Mouse (Mus musculus): ENCODE data around the gene Flna. TPM values are rescaled to one million over a fixed set of nuclear protein-coding genes. Genes with fewer than 3 reads are reported as not detected.

Gene Flna
- 10 to 100 TPM; 44.0 to 49.5 TPM for total RNA-seq (2021)
- long read RNA-seq, experiment 1, full-length matches to known transcripts: 4 of 20 reads
- long read RNA-seq, experiment 1, partial matches to known transcripts: 9 of 20 reads
- long read RNA-seq, experiment 1, other reads (novel, unspliced or antisense): 7 of 20 reads
- long read RNA-seq, experiment 2, partial matches to known transcripts: 13 of 16 reads
- long read RNA-seq, experiment 2, other reads (novel, unspliced or antisense): 3 of 16 reads

DNA sequence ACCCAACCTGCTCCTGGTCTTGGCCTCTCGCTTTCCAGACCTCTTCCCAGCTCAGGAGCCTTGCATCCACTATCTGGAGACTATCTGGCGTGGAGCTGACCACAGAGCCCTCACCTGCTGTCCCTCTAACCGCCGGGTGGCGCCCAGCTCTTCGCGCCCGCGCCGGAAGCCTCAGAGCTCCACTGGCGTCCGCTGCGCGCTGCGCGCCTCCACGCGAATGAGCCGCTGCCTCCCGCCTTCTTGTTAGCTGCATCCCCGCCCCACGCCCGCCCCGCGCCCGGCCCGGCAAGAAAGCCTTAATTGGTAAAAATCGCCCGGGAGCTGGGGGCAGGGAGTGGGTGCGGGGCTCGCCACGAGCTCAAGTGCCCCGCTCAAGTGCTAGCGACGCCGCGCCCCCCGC, at the start of gene Flna:
Flna (minus strand) TSS at position 206 of the 400 bp plus-strand sequence.
- DNase-seq (ENCODE audit: low spot score in 2 of 2): peak; percentile 48 to 63

DNA sequence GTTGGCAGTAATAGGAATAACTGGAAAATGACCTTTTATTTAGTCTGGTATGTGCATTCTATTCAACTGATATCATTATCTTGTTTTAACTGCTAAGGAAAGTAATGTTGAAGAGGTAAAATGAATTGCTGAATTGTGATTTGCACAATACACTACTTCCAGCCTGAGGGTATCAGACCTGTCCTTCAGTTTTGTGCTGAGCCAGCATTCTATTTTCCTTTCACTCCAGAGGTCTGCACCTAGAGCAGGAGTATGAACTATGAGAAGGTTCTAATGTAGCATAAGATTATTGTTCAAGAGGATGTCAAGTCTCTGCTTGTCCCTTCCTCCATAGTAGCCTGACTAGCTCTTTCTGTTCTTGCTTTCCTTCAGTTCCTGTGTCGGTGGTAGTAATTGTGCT, 48.7 kb upstream of the Flna start:
- DNase-seq (ENCODE audit: low spot score in 2 of 2): no peak

DNA sequence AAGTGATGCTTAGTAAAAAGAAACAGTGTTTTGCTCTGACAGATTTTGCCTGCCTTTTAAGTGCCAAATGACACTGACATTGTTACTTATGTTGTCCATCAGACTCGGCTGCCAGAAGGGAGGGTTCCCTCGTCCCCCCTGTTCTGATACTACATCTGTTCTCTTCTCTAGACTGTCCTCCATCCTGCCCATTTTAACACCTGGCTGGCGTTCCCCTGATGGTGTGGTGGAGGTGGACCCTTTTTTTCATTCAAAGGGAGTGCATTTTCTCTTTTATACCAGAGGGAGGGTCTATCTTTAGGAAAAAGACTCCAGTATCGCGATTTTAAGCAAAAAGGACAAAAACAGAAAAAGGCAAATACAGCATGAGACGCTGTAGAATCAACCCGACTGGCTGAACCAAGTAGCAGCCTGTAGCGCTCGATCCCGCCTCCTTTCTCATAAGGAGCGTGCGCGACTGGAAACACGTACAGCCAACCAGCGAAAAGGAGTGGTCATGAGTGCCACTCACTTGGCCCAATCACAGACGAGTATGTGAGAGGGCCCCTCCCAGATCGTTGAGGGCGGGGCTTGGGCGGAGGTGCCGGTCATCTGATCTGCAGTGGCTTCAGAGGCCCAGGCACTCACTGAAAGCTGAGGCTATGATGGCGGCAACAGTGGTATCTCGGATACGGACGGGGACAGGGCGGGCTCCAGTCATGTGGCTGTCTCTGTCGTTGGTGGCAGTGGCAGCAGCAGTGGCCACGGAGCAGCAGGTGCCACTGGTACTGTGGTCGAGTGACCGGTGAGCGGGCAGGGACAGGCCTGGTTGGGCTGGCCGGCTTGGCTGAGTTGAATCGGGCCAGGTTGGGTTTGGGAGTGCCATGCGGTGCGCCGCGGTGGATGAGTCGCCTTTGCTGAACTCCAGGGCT, 47.2 kb upstream of the Flna start, which contains the start of gene Atp6ap1:
Atp6ap1 (plus strand) TSS at position 560 of the 911 bp plus-strand sequence.
- DNase-seq (ENCODE audit: low spot score in 2 of 2): peak; percentile 90 to 91

DNA sequence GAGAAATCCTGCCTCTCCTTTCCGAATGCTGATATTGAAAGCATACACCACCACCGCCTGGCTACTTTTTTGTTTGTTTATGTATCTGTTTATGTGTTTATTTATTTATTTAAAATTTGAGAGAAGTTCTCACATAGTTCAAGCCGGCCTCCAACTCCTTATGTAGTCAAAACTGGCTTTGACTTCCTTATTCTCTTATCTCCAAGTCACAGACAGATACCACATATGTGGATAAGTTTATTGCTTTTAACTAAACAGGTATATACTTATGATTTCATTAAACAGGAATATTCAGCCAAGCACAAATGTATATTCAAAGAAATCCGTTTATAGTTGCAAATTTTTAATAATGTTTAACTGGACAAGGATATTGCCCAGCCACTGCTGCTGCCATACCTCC, 43.8 kb upstream of the Flna start:
- no peak for DNase-seq (ENCODE audit: low spot score in 2 of 2)

DNA sequence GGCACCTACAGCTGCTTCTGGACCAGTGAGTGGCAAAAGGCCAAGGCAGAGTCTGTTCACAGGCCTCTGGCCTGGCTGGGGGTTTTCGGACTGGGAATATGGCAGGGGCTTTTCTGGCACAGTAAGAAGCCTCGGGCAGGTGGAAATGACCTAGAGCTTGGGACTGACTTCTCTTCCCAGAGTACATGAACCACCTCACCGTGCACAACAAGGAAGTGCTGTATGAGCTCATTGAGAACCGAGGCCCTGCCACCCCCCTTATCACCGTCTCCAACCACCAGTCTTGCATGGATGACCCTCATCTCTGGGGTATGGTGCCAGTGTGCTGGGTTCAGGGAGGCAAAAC, 33.4 kb upstream of the Flna start:
- no peak for DNase-seq (ENCODE audit: low spot score in 2 of 2)

DNA sequence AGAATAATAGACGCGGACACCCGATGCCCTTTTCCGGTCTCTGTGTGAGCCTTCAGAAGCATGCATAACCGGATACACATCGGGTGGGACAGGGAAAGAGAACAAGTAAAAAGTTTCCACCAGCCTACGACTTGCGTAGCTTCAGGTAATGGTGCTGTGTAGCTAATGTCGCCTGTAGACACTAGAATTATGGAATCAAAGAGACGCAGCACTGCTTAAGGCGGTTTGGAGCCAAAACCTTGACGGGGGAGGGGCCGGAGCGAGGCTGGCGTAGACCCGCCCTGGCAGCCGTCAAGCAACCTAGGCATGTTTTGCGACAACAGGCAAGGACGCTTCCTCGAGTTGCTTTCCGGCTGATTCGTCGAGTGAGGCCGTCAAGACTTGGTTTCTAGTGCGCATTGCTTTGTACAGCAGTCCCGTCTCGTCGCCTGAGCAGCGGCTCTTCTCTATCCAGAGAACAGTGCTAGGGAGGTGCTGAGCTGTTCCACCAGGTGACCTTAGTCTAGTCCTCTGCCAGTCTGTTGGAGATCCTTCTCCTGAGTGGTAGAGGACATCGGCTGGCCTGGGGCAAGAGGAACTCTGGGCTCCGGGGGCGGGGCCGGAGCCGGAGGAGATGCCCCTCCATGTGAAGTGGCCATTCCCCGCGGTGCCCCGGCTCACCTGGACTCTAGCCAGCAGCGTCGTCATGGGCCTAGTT, 32.9 kb upstream of the Flna start:
- peak; percentile 78 to 83 for DNase-seq (ENCODE audit: low spot score in 2 of 2)

DNA sequence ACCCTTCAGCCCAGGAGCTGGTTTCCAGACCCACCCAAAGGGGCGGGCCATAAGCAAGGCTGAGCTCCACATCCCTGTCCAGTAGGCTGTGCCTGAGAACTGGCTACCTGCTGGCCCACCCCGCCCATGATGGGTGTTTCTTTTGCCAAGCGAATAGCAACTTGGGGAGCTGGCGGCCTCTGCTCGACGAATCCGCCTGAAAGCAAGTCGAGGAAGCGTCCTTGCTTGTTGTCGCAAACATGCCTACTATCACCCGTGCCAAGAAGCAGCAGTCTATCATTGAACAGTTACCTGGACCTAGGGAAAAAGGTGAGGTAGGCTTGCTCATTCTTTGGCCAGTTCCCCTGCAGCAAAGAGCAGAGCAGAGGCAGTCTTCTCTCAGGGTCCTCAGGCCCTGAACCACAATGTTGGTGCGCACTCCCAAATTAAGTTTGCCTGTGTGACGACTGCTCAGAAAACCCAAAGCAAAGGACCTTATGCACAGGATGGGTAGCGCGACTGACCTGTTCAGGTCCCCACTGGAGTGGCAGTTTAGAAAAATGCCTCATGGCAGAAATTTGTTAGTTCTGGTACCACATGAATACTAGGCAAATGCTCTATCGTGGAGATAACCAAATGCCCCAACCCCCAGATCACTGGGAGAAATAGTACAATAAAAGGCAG, 32.2 kb upstream of the Flna start, which contains the start of the genes Taz and Dnase1l1:
Taz (plus strand) TSS at position 181 of the 663 bp plus-strand sequence.
Dnase1l1 (minus strand) TSS at position 606 of the 663 bp plus-strand sequence.
- DNase-seq (ENCODE audit: low spot score in 2 of 2): peak; percentile 21 to 52

DNA sequence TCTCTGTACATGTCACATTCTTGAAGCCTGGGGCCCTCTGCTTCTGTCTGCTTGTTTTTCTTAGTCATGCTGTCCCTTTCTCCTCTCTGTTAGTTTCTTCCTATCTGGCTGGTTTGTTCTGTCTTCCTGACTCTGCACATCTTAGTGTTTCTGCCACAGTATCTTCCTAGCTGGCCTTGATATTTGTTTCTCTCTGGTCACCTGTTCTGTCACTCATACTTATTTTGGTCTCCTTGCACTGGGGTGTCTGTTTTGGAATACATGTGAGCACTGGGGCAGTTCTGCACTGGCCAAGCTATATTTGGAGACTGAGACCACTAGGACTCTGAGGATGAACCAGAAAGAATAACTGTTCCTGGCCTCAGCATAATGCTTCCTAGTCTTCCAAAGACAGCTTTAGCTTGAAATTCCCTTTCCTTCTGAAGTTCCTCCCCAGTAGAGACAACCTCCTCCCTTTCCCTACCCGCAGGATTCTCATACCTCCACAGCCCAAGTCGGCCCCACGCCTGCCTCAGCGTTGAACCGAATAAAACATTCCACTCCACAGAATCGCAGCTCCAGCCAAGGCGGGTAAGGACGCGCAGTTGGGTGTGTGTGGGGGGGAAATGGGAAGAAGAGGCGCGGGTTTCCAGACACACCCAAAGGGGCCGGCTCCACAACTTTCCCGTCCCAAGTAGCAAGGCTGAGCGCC, 31.6 kb upstream of the Flna start:
- no peak for DNase-seq (ENCODE audit: low spot score in 2 of 2)

DNA sequence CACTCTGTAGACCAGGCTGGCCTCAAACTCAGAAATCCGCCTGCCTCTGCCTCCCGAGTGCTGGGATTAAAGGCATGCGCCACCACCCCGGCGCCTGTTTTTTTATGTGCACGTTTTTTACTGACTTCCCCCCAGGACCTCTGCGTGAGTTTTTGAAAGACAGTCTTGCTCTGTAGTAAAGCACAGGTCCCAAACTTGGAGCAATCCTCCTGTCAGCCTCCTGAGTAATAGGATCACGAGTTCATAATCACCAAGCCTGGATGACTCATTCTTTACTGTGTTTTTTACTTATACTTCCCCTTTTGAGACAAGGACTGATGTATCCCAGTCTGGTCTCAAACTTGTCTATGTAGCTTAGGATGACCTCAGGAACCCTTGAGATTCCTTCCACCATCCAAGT, 28.3 kb upstream of the Flna start:
- no peak for DNase-seq (ENCODE audit: low spot score in 2 of 2)

DNA sequence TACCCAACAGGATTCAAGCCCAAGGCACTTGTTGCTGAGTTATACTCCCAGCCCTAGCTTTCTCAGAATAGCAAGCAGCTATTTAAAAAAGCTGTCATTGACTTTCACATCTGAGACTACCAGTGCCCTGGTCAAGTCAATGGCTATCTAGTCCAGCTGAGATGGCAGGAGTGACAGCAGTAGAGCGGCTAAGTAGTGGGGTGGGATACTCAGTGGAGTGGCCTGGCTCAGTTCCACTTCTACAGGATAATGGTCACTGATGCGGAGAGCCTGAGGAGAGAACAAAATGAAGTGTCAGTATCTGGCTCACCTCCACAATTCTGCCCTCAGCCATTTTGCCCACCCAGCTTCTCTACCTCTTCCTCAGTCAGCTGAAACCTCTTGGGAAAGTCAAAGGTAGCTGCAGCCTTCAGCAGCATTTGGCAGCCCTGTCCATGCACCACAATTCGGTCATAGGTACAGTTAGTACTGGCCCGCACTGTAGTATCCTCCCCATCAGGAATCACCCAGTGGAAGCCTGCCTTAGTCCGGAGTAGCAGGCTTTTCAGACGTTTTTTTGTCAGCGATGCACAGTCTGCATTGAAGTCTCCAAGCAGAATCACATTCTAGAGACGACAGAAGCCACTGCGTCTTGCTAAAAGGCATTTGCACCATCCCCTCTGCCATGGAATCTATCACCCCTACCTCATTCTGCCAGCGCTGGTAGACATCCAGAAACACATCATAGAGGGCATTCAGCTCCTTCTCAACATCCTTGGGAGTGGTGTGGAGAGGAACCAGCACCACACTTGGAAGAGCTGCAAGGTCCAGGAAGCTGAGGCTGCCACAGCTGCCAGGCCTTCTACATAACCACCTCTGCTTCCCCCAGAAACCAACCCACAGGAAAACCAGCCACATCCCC, 24.1 kb upstream of the Flna start:
- no peak for DNase-seq (ENCODE audit: low spot score in 2 of 2)

DNA sequence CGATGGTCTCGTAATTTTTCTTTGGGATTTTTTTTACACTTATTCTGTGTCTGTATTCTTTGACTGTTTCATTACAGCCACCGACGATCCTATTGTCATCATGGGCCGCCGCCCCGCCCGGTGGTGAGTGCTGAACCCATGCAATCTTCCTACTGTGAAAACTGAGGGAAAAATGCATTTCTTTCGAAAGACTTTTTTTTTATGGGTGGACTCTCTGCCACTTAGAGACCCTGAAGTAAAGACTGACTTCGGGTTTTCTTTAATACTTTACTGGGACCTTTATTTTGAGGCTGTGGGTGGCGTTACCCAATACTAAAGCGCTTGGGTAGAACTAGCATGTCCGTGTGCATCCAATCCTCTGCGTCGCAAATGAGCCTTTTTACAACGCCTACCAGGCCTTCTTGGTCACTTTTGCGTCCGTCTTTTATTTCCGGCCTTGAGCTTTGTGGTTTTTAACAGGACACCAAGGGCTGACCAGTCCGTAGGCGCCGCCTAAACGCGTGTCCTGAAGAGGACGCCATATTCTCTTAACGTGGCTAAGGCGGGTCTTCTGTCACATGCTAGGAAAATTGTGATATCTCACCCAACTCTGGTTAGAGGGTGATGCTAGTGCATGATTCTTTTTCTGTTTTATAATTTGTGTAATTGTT, 21.4 kb upstream of the Flna start:
- no peak for DNase-seq (ENCODE audit: low spot score in 2 of 2)

DNA sequence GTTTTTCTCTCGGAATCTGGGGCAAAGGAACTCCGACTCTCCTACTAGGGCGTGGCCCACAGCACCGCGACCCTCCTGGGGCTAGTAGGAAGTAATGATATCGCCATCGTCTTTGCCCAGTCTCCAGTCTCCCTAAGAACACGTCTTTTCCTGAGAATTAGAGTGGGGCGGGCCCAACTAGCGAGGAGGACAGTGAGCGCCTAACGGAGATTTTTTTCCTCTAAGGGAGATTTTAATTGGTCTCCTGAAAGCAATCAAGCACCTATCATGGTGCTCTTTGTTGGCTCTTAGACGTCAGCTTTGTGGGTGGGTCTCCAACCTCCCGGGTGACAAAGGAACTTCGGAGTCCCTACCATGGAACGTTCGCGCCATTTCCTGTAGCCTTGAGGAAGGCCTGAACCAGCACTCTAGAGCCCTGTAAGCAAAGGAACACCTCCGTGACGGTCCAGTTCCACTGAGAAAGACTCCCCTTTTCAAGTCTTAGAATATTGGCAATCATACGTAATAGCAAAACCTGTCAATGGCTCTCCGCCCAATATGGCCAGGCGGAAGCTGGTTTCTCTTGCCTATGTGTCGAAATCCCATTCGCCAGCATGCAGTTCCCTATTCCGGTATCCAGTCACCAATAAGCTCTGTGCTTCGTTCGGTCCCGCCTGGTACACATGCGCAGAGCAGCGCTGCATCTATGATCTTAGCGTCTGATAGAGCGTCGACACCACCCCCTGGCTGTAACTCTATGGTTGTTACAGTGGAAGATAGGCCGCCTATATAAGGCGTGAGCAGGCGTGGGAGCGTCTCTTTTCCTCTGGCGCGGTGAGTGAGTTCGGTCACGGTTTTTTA, 20.7 kb upstream of the Flna start, which contains the start of gene Rpl10:
Rpl10 (plus strand) TSS at position 751 of the 840 bp plus-strand sequence.
- DNase-seq (ENCODE audit: low spot score in 2 of 2): peak; percentile 83 to 85

DNA sequence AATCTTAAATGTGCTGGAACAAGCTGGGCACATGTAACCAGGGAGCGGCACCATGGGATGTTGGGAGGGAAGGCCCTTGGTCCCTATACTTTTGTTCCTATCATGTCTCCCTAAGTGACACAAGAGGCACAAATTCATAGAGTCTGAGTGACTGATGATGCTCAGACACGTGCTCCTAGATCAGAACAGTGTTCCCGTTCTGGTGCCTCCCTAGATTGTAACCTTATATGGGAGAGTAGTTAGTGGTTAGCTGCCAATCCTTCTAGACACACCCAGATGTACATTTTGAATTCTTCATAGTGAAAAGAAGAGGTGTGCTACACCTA, 20.1 kb upstream of the Flna start:
- DNase-seq (ENCODE audit: low spot score in 2 of 2): no peak

DNA sequence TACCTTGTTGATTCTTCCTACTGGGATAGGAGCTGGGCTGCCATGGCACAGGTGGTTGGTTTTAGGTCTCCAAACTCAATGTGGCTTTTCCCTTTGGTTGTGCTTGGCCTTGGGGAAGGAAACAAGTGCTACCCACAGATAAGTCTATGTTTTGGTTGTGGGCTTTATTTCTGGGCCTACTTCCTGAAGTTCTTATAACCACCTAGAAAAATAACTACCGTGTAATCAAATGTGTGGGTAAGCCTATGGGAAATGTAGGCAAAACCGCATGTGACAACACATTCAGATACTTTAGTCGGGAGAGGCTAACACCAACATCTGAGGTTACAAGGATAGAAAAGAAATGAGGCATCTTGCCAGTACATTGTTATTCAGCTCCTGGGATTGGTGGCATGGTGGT, 8.1 kb upstream of the Flna start:
- DNase-seq (ENCODE audit: low spot score in 2 of 2): no peak

DNA sequence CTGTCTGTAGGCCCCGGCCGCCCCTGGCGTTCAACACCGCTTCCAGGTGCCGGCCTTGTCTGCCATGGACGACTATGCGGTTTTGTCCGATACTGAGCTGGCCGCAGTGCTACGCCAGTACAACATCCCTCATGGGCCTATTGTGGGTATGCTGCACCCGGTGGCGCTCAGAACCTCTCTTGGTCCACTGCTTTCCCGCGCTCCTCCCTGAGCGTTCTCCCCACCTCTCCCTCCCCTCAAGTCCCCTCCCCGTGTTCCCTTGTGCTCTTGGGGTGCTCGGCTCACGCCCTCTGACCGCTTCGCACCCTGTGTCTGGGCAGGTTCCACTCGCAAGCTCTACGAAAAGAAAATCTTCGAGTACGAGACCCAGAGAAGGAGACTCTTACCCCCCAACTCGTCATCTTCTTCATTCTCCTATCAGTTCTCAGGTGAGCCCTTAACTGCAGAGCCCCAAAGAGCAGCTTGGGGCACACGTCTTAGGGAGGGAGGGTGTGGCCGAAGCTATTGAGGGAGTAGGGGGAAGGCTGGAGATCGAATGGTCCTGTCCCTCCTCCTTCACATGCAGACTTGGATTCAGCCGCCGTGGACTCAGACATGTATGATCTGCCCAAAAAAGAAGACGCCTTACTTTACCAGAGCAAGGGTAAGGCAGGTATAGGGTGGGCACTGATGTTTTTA, 5.4 kb upstream of the Flna start:
- DNase-seq (ENCODE audit: low spot score in 2 of 2): no peak

DNA sequence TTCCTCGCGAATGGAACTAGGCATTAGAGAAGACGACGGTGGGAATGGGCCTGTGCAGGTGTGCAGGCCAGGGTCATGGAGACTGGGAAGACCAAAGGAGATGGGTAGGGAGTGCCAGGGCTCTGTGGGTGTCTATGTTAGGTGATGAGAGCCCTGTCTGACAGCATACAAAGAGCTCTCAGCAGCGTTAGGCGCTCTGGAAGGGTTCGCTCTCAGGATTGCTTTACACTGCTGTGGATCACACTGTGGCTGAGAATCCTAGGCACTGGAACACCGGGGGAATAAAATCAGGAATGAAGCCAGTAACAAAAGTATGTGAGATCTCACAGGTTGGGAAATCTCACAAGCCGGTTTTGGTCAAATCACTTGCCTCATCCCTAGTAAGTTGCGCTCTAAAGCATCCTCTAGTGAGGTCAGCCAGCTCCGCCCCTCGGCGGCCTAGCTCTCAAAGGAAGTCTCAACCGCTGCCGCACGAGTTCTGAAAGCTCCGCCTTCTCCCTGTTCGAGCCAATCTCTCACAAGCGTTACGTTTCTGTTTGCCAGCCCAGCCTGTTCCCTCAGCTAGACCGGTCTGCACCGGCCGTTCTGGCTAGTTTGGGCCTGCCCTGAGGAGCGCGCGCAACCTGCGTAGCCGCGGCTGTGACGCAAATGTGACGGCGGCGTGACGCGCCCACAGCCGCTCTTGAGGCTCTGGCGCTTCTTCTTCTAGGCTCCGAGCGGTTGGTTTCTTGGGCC, 4.7 kb upstream of the Flna start, which contains the start of gene Emd:
Emd (plus strand) TSS at position 535 of the 735 bp plus-strand sequence.
- DNase-seq (ENCODE audit: low spot score in 2 of 2): peak; percentile 76 to 87

DNA sequence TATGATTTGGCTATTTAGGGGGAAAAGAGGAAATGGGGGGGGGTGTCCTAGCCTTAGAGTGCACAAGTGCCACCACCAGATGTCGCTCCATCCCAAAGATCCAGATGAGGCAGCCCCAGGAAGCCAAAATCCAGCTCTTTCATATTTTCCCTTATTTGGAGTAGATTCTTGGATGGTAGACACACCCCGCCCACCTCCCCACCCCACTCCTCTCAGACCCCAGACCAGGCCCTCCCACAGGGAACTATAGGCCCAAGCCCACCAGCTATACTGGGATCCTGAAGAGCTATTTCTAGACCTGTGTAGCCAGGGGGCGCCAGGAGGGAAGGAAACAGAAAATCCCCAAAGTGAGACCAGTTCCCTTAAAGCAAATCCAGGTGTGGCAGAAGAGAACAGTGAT, 969 bp downstream of the Flna start:
- peak; percentile 36 to 53 for DNase-seq (ENCODE audit: low spot score in 2 of 2)

Measured in left cerebral cortex, adult 18-20 months (tissue).